Mouse (Mus musculus) G1E (cell line): ENCODE data around the gene Lrrc42.

Source experiments
- CTCF ChIP-seq: IDR thresholded peaks from 2 replicates; pipeline ENCODE4 v1.5.1; 2012; ENCODE audit warnings: low read depth, low read length, inconsistent platforms, mixed read lengths
- POLR2AphosphoS5 ChIP-seq: IDR thresholded peaks from 2 replicates; pipeline ENCODE4 v1.6.1; 2012; ENCODE audit warnings: low read depth, low read length, inconsistent platforms; ENCODE audit not compliant: insufficient replicate concordance

- no peak for TF ChIP-seq CTCF
- no peak for TF ChIP-seq POLR2AphosphoS5
These were observed at the start of gene Lrrc42, which contains the start of gene Hspb11 for GRCm38 (mm10) chr4:107253125-107254091.
